Mouse (Mus musculus): ENCODE results near the gene Fhit.
"Not testable (repeated sequence)": the region's sequence is repeated elsewhere in the genome, so short reads cannot be mapped to it uniquely, and the experiment has no call there.

The Fhit gene

DNA sequence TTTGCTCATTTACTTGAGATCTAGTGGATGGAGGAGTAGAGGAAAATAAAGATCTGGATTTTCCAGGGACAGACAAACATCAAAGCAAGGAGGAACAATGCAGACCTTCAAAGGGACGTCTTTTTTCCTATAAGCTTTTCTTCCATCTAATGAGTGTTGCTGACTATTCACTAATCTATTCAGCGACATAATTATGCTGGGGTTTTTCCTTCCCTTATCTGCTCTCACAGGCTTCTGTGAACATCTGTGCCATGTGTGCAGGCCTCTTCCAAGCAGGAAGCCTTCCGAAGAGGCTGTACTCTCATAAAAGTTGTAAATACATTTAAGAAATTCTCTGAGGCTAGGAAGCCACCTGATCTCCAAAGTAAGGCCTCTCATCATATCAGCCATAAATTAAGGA is 228.2 kb downstream of the Fhit start:
- DNase-seq (ENCODE audit: low spot score in 2 of 2) = no peak

- no peak for DNase-seq (ENCODE audit: low spot score in 2 of 2)
These were observed 243.7 kb downstream of the Fhit start for GRCm38 (mm10) chr14:10917893-10918803.

DNA sequence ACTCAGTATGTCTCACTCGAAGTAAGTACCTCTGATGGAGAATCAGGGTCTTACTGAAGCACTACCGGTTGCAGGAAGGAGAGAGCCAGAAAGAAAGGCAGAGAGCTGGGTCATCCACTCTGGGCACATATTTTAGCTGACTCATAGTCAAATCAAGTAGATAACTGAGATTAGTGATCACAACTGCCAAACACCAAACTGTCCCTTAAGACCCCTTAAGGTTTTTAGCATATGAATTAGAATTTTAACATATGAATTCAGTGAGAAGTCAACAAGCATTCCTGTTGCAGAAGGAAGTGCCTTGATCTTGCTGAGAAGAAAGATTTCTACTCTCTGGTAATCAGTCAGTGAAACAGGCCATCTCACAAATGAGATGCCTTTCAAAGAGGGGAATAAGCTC is 253.8 kb downstream of the Fhit start:
- DNase-seq (ENCODE audit: low spot score in 2 of 2) = no peak

DNA sequence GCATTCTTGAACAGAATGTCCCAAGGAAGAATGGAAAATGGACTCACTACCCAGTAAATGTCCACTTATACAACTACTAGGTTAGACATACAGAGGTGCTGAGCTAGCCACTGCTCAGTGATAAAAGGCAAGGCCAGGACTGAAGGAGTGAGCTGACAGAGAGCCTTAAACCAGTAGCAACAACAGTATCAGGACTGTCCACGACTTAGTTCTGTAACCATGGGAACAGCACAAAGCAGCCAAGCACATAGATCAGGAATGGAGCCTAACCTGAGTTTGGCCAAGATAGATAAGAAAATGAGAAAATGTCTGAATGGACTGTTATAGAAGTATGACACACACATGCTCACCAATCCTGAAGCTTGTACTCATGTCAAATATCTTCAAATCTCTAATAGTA is 279.1 kb downstream of the Fhit start:
- DNase-seq (ENCODE audit: low spot score in 2 of 2) = no peak

DNA sequence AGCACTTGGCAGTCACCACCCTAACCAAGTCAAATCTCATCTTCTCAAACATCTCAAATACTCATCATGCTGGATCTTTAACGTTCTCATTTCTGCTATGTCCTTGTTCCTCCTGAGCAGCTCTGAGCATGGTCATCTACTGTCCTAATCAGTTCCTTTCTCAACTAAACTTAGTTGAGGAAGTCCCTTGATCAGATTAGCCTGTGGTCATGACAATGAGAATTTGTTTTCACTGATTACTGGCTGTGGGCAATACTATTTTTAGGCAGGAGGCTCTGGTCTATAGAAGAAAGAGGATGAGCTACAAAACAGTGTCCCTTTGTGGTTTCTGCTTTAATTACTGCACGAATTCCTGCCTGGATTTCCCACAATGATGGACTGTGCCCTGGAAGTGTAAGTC is 281.1 kb downstream of the Fhit start:
- no peak for DNase-seq (ENCODE audit: low spot score in 2 of 2)

- DNase-seq (ENCODE audit: low spot score in 2 of 2) = no peak
These were observed 287.1 kb downstream of the Fhit start for GRCm38 (mm10) chr14:10874595-10875372.

- no peak for DNase-seq (ENCODE audit: low spot score in 2 of 2)
These were observed 304.2 kb downstream of the Fhit start for GRCm38 (mm10) chr14:10857606-10858005.

DNA sequence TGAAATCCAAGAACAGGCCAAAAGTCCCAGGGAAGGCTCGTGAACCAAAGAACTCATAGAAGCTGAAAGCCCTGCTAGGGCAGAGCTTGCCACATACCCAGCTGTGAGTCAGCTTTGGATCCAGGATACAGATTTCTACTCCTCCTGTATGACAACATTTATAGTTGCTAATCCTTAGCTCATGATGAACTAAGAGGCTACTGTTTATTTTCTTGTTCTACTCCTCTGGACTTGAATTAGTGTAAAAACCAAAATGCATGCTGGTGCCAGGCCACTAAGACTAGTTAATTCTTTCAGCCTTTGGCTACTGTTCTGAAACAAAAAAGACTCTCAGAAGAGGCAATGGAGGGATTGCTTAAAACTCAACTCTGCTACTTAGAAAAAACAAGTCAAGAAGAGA is 309.9 kb downstream of the Fhit start:
- no peak for DNase-seq (ENCODE audit: low spot score in 2 of 2)

GRCm38 (mm10) chr14:10836001-10836400 is 325.8 kb downstream of the Fhit start:
- DNase-seq (ENCODE audit: low spot score in 2 of 2) = no peak

DNA sequence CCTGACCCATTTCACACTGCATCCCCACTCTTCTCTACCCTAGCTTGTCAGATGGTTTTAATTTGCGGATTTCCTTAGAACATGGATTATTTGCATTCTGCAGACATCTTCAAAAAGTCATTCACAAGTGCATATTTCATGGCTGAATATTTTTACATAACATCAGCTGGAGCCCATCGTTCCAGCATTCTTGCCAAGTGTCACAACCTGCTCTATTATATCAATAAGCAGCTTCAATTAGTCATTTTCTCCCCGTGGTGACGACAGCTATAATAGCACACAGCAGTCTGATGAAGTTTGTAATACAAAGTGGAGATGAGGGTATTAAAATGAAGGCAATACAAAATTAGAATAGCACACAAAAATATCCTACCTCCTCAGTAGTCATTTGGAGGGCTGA is 337.0 kb downstream of the Fhit start:
- no peak for DNase-seq (ENCODE audit: low spot score in 2 of 2)

DNA sequence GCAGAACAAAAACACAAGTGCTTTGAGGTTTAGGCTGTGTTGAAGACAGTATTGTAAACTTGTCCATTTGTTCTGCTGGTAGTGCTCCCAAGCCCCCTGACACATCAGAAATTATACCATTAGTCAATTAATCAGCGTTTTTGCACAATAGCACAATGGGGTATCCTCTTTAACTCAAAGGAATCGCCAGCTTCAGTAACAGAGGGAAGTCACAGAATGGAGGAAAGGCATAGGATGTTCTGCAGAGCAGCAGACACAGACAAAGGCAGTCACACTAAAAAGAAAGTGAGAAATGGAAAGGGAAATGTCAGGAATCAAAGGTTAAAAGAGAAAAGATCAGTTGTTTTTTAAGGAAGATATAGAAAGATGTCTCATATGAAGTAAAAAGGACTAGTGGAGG is 348.3 kb downstream of the Fhit start:
- no peak for DNase-seq (ENCODE audit: low spot score in 2 of 2)

GRCm38 (mm10) chr14:10798489-10799180 is 363.2 kb downstream of the Fhit start:
- DNase-seq (ENCODE audit: low spot score in 2 of 2) = no peak

GRCm38 (mm10) chr14:10797595-10797994 is 364.2 kb downstream of the Fhit start:
- DNase-seq (ENCODE audit: low spot score in 2 of 2) = no peak

- no peak for DNase-seq (ENCODE audit: low spot score in 2 of 2)
These were observed 366.2 kb downstream of the Fhit start for GRCm38 (mm10) chr14:10795498-10796075.

GRCm38 (mm10) chr14:10783929-10784328 is 377.9 kb downstream of the Fhit start:
- DNase-seq (ENCODE audit: low spot score in 2 of 2) = no peak

DNA sequence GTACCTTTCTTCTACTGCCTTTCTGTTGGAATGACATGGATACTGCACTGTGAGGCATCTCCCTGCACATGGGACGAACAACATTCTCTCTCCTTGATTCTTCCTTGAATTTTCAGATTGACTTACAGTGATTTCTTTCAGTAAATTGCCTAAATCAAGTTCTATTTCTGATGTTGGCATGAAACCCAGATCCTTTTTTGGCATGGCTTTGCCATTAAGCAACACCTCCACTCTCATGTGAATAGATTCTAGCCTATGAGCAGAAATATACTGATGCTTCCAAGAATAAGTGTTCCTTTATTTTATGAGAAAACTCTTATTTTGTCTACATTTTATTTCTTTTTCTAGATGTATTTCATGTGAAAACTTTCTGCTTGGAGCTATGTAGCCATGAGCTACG is 383.1 kb downstream of the Fhit start:
- DNase-seq (ENCODE audit: low spot score in 2 of 2) = peak in 1 of 2 experiments; percentile 60

DNA sequence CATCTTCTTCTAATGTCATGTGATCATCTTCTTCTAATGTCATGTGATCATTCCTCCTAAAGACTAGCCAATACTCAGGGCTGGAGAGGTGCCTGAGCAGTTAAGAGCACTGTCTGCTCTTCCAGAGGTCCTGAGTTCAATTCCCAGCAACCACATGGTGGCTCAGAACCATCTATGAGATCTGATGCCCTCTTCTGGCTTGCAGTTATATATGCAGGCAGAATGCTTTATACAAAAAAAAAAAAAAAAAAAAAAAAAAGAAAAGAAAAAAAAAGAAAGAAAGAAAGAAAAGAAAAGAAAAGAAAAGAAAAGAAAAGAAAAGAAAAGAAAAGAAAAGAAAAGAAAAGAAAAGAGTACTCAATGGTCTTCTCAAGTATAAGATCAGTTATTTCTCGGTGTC is 407.0 kb downstream of the Fhit start:
- DNase-seq (ENCODE audit: low spot score in 2 of 2) = not testable (repeated sequence)

- DNase-seq (ENCODE audit: low spot score in 2 of 2) = no peak
These were observed 423.8 kb downstream of the Fhit start for GRCm38 (mm10) chr14:10738076-10738475.

DNA sequence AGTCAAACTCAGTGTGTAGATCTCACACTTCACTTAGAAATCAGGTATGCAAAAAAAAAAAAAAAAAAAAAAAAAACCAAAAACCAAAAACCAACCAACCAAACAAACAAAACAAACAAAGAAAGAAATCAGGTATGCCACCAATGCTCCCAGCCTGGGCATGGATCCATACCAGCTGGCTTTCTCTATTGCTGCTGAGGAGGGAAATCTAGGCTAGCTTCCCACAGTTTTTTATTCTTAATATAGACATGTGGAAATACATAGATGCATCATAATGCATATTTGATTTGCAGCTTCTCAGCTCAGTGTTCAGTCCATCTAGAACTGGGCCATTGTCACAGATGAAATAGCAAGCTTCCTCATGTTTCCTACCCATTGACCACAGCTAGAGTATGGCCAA is 439.3 kb downstream of the Fhit start:
- DNase-seq (ENCODE audit: low spot score in 2 of 2) = peak; percentile 11 to 31

GRCm38 (mm10) chr14:10712916-10713315 is 448.9 kb downstream of the Fhit start:
- DNase-seq (ENCODE audit: low spot score in 2 of 2) = no peak

DNA sequence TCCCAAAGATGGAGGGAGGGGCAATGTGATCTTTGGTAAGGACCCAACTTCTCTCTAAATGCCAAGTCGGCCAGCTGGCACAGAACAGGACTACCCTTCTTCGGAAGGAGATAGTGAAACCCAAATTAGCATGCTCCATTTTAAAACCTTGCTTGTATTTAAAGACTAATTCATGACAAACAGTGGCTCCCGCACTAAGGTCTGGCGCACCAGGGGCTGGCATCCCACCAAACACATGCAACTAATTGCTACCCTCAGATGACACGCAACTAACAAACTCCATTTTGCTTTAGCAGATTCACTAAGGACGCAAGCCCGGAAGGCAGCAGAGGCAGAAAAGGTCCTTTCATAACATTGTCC is 449.3 kb downstream of the Fhit start:
- DNase-seq (ENCODE audit: low spot score in 2 of 2) = peak in 1 of 2 experiments; percentile 17

Measured in frontal cortex, postnatal 36 days (tissue).